Mouse (Mus musculus) liver, embryonic 15.5 days (tissue): Measurements from ENCODE around the gene Col25a1. TPM values are rescaled to one million over a fixed set of nuclear protein-coding genes. Genes with fewer than 3 reads are reported as not detected.

ENCODE experiments used
- ATAC-seq: fragments of 200-750 bp; cut with Nextera tagmentation; 2 replicates; pipeline ENCODE4 v1.8.0; 2017; ENCODE audit warnings: moderate number of reproducible peaks, mild to moderate bottlenecking, moderate library complexity; ENCODE audit not compliant: insufficient read depth
- H3K27ac ChIP-seq: fragments of 300-500 bp; sonication (generic); replicated peaks from 2 replicates; pipeline ENCODE4 v1.5.1; 2015; ENCODE audit warnings: mild to moderate bottlenecking, inconsistent platforms
- H3K27me3 ChIP-seq: fragments of 300-500 bp; sonication (generic); 2 replicates; pipeline ENCODE4 v1.6.1; 2015; ENCODE audit warnings: mild to moderate bottlenecking, inconsistent platforms
- H3K36me3 ChIP-seq: fragments of 300-500 bp; sonication (generic); replicated peaks from 2 replicates; pipeline ENCODE4 v1.6.1; 2015; ENCODE audit warnings: moderate library complexity, mild to moderate bottlenecking, inconsistent platforms
- H3K4me1 ChIP-seq: fragments of 300-500 bp; sonication (generic); replicated peaks from 2 replicates; pipeline ENCODE4 v1.6.1; 2015; ENCODE audit warnings: inconsistent platforms
- H3K4me2 ChIP-seq: fragments of 300-500 bp; sonication (generic); 2 replicates; pipeline ENCODE4 v1.6.1; 2015; ENCODE audit warnings: moderate library complexity, mild to moderate bottlenecking, inconsistent platforms
- H3K4me3 ChIP-seq: fragments of 300-500 bp; sonication (generic); replicated peaks from 2 replicates; pipeline ENCODE4 v1.5.1; 2015; ENCODE audit warnings: mild to moderate bottlenecking, inconsistent platforms
- H3K9ac ChIP-seq: fragments of 300-500 bp; sonication (generic); 2 replicates; pipeline ENCODE4 v1.6.1; 2015; ENCODE audit warnings: moderate library complexity, mild to moderate bottlenecking, inconsistent platforms
- H3K9me3 ChIP-seq: fragments of 300-500 bp; sonication (generic); replicated peaks from 2 replicates; pipeline ENCODE4 v1.6.1; 2016; ENCODE audit warnings: inconsistent platforms
- WGBS: fragments of 180-500 bp; shearing (Covaris S2); methylation state at CpG from one replicate; pipeline ENCODE4 v1.1.7; 2015; ENCODE audit warnings: mixed read lengths; ENCODE audit not compliant: insufficient replicate concordance; 5-methylcytosine and 5-hydroxymethylcytosine counted together
- polyA plus RNA-seq: library from polyadenylated mRNA; unstranded; fragments of >200 nt; fragmentation: Nextera tagmentation; extraction: Ambion mirVana; gene quantifications from 2 replicates; pipeline ENCODE4 v1.2.1, GENCODE M21; 2015

Col25a1 gene
- polyA plus RNA-seq, 1 experiment from 2014 or later, result 0.79 TPM

DNA sequence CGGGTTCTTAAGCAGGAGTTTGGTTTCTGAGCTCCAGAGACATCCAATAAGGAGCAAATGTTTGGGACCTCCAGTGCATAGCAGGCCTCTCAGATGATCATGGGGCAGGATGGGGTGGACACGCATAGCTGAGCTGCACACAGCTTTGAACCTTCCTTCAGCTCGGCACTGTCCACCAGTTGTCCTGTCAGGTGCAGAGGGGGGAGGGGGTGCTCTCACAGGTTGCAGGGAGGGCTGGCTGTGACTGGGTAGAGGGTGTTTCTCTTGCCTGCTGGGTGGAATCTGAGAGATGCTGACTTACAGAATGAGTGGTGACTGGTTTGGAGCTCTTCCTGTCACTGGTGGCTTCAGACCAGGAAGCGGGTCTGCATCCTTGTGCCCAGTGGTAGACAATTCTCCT lies 157.5 kb downstream of the Col25a1 start:
- no peak for ATAC-seq
- Histone ChIP-seq H3K4me2 (no peak overlapping the region), H3K9ac (no peak overlapping the region), H3K4me1 (no peaks in the 10 kb centered on the region), H3K9me3 (no peaks in the 10 kb centered on the region), H3K36me3 (no peaks in the 10 kb centered on the region), H3K27me3 (no peaks in the 10 kb centered on the region), H3K27ac (no peak overlapping the region), H3K4me3 (no peak overlapping the region)
- WGBS, result 72% methylated on average over 4 of the region's 4 CpGs

DNA sequence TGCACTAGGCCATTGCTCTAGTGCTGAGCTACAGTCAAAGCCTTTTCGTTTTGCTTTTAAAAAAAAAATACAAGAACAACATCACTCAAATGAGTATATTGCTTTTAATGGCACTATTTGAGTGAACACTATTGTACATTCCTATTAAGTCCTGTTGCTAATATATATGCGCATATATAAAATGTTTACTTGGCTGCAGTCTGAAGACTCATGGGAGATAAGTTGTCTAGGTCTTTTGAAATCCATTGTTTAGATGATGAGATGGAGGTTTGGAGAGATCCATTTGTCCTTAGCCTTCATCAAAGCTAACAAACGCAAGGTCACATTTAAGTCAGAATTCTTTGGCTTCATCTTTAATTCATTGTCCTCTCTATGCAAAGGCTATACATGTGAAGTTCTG lies 157.9 kb downstream of the Col25a1 start:
- Histone ChIP-seq H3K9ac (no peak overlapping the region), H3K4me2 (no peak overlapping the region), H3K4me3 (no peak overlapping the region), H3K27me3 (no peaks in the 10 kb centered on the region), H3K36me3 (no peaks in the 10 kb centered on the region), H3K9me3 (no peaks in the 10 kb centered on the region), H3K4me1 (no peaks in the 10 kb centered on the region), H3K27ac (no peak overlapping the region)
- ATAC-seq, result no peak
- WGBS, result 64% methylated on average over 3 of the region's 3 CpGs

DNA sequence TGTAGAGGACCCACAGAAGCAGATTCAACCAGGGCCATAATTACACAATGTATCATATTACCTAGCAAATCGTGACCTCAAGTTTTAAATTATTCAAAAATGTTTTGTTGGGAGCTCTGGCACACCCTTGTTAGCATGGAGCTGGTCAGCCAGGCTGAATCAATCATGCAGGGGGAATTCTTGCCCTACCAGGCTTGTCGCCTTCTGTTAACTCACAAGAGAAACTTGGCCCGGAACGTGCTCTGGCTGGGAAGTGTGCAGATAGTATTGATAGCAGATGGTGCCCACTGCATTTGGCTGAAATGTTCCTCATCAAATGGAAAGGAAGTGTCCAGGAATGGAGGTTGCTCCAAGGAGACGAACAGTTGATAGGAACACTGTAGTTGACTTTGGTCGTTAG lies 158.9 kb downstream of the Col25a1 start:
- Histone ChIP-seq H3K9me3 (no peaks in the 10 kb centered on the region), H3K36me3 (no peaks in the 10 kb centered on the region), H3K9ac (no peak overlapping the region), H3K4me2 (no peak overlapping the region), H3K27ac (no peak overlapping the region), H3K4me3 (no peak overlapping the region), H3K4me1 (no peaks in the 10 kb centered on the region), H3K27me3 (no peaks in the 10 kb centered on the region)
- no peak for ATAC-seq
- 64% methylated on average over 6 of the region's 6 CpGs for WGBS

DNA sequence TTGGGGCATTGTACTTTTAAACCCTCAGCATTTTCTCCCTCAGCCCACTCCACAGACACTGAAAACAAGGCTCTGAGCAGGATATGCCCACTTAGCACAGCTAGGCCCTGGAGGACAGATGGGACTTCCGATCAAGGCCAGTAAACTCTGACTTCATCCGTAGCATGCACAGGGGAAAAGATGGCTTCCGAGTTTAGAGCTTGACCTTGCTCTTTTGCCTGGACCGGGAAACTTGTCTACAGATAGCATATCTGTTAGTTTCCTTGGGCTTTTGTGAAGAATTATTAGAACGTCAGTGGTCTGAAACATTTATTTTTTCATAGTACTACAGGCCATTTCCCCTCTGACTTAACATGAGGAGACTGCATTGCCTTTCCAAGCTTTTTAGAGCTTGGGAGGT lies 159.4 kb downstream of the Col25a1 start:
- Histone ChIP-seq H3K9me3 (no peaks in the 10 kb centered on the region), H3K4me2 (no peak overlapping the region), H3K4me1 (no peaks in the 10 kb centered on the region), H3K27me3 (no peaks in the 10 kb centered on the region), H3K36me3 (no peaks in the 10 kb centered on the region), H3K27ac (no peak overlapping the region), H3K9ac (no peak overlapping the region), H3K4me3 (no peak overlapping the region)
- WGBS, result 70% methylated on average over 5 of the region's 5 CpGs
- ATAC-seq, result no peak

GRCm38 (mm10) chr3:130291926-130292325 lies 160.6 kb downstream of the Col25a1 start:
- no peak overlapping the region for H3K9ac ChIP-seq
- H3K27ac ChIP-seq, result no peak overlapping the region
- WGBS, result 65% methylated on average over 5 of the region's 5 CpGs
- ATAC-seq, result no peak
- no peaks in the 10 kb centered on the region for H3K4me1 ChIP-seq
- no peak overlapping the region for H3K4me2 ChIP-seq
- H3K4me3 ChIP-seq, result no peak overlapping the region
- no peaks in the 10 kb centered on the region for H3K36me3 ChIP-seq
- no peaks in the 10 kb centered on the region for H3K27me3 ChIP-seq
- no peaks in the 10 kb centered on the region for H3K9me3 ChIP-seq

DNA sequence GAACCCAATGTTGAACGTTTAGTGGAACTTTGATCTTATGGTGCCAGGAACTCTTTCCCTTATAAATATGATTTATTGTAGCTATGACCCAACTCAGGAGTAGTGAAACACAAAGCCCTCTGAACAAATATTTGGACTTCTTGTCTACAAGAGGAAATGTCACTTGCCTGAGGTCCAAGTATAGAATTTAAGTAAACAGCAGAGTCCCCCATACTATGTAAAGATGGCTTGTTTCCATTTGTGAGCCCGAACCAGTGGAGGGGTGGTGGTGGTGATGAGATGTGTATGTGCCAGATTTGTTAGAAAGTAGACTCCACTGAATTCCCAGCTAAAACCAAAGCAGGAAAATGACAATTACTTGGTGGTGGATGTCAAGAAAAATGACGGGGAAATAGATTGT lies 169.2 kb downstream of the Col25a1 start:
- Histone ChIP-seq H3K36me3 (no peaks in the 10 kb centered on the region), H3K9ac (no peak overlapping the region), H3K9me3 (no peaks in the 10 kb centered on the region), H3K4me2 (no peak overlapping the region), H3K4me1 (no peaks in the 10 kb centered on the region), H3K27ac (no peak overlapping the region), H3K27me3 (no peaks in the 10 kb centered on the region), H3K4me3 (no peak overlapping the region)
- WGBS, result 47% methylated on average over 3 of the region's 3 CpGs
- ATAC-seq, result no peak

GRCm38 (mm10) chr3:130303597-130303996 lies 172.3 kb downstream of the Col25a1 start:
- 59% methylated on average over 12 of the region's 12 CpGs for WGBS
- Histone ChIP-seq H3K4me2 (no peak overlapping the region), H3K9ac (no peak overlapping the region), H3K4me3 (no peak overlapping the region), H3K4me1 (no peaks in the 10 kb centered on the region), H3K27me3 (no peaks in the 10 kb centered on the region), H3K27ac (no peak overlapping the region), H3K36me3 (no peaks in the 10 kb centered on the region), H3K9me3 (no peaks in the 10 kb centered on the region)
- ATAC-seq, result no peak

DNA sequence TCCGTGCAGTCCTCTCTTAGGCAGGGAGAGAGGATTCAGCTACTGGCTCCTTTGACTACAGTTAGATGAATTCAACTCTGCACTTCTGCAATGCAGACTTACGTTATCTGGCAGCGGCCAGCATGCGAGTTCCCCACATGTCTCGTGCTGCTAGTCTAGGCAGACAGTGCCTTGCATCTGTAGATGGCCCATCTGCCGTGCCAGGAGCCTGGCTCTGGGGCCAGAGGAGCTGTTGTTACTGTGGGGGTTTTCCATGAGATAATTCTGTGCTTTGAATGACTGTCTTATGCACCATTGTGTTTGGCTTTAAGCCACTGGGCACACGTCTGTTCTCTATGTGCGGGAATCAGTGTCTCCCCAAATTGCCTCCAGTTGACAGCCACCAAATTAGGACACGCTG lies 173.5 kb downstream of the Col25a1 start:
- Histone ChIP-seq H3K9me3 (no peaks in the 10 kb centered on the region), H3K4me1 (no peaks in the 10 kb centered on the region), H3K27ac (no peak overlapping the region), H3K27me3 (no peaks in the 10 kb centered on the region), H3K36me3 (no peaks in the 10 kb centered on the region), H3K4me2 (no peak overlapping the region), H3K9ac (no peak overlapping the region), H3K4me3 (no peak overlapping the region)
- no peak for ATAC-seq
- WGBS, result 74% methylated on average over 9 of the region's 9 CpGs

GRCm38 (mm10) chr3:130305686-130306085 lies 174.4 kb downstream of the Col25a1 start:
- no peak overlapping the region for H3K4me2 ChIP-seq
- H3K9ac ChIP-seq, result no peak overlapping the region
- H3K27ac ChIP-seq, result no peak overlapping the region
- H3K9me3 ChIP-seq, result no peaks in the 10 kb centered on the region
- H3K4me1 ChIP-seq, result no peaks in the 10 kb centered on the region
- WGBS, result 54% methylated on average over 9 of the region's 9 CpGs
- no peak for ATAC-seq
- H3K36me3 ChIP-seq, result no peaks in the 10 kb centered on the region
- no peak overlapping the region for H3K4me3 ChIP-seq
- H3K27me3 ChIP-seq, result no peaks in the 10 kb centered on the region

GRCm38 (mm10) chr3:130309277-130309676 lies 178.0 kb downstream of the Col25a1 start:
- no peaks in the 10 kb centered on the region for H3K4me1 ChIP-seq
- H3K27me3 ChIP-seq, result no peaks in the 10 kb centered on the region
- H3K36me3 ChIP-seq, result no peaks in the 10 kb centered on the region
- H3K4me3 ChIP-seq, result no peak overlapping the region
- no peak overlapping the region for H3K4me2 ChIP-seq
- H3K9ac ChIP-seq, result no peak overlapping the region
- no peak for ATAC-seq
- 59% methylated on average over 4 of the region's 4 CpGs for WGBS
- no peaks in the 10 kb centered on the region for H3K9me3 ChIP-seq
- no peak overlapping the region for H3K27ac ChIP-seq

- no peaks in the 10 kb centered on the region for H3K9me3 ChIP-seq
- no peak for ATAC-seq
- H3K36me3 ChIP-seq, result no peaks in the 10 kb centered on the region
- H3K9ac ChIP-seq, result no peak overlapping the region
- no peak overlapping the region for H3K4me3 ChIP-seq
- 67% methylated on average over 14 of the region's 14 CpGs for WGBS
- H3K4me2 ChIP-seq, result no peak overlapping the region
- no peak overlapping the region for H3K27ac ChIP-seq
- H3K27me3 ChIP-seq, result no peaks in the 10 kb centered on the region
- no peaks in the 10 kb centered on the region for H3K4me1 ChIP-seq
Measured at GRCm38 (mm10) chr3:130310694-130311305, 179.5 kb downstream of the Col25a1 start.

DNA sequence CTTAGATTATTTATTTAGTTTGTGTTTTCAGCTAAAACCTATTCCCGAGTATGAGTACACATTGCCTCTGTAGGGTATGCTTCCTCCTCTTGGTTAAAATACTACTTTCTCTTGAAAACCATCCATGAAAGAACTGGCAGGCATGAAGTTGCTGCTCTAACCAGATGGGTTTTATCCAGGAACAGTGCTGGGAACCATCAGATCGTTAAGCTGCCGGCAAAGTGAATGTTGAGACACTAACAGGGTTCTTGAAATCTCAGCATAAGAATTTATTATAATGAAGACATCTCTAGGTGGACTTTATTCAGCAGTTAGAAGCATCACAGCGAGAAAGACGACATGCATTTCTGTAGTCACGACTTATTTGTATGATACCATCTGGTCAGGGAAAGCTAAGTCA lies 181.9 kb downstream of the Col25a1 start:
- whole genome bisulfite sequencing, result 67% methylated on average over 6 of the region's 6 CpGs
- no peak overlapping the region for H3K9ac ChIP-seq
- no peaks in the 10 kb centered on the region for H3K9me3 ChIP-seq
- H3K27me3 ChIP-seq, result no peaks in the 10 kb centered on the region
- no peaks in the 10 kb centered on the region for H3K4me1 ChIP-seq
- no peak overlapping the region for H3K4me2 ChIP-seq
- no peak overlapping the region for H3K4me3 ChIP-seq
- no peak overlapping the region for H3K27ac ChIP-seq
- no peaks in the 10 kb centered on the region for H3K36me3 ChIP-seq
- no peak for ATAC-seq
